Mouse (Mus musculus): ENCODE measurements around the gene Abi2.

GRCm38 (mm10) chr1:60470541-60470940 lies 61.1 kb downstream of the Abi2 start:
- no peak for TF ChIP-seq CTCF (conservative IDR thresholded peaks at IDR 0.05; ENCODE audit: low read length)
- no peak for TF ChIP-seq POU5F1 (IDR thresholded peaks at IDR 0.05; ENCODE audit: borderline replicate concordance, low read length)
- TF ChIP-seq NANOG (IDR thresholded peaks at IDR 0.05; ENCODE audit: borderline replicate concordance, low read length): no peak

All from E14TG2a.4 (cell line).